Mouse (Mus musculus): ENCODE results near the gene Serpina1b.
"Not testable (repeated sequence)": the region's sequence is repeated elsewhere in the genome, so short reads cannot be mapped to it uniquely, and the experiment has no call there.

Serpina1b gene

GRCm38 (mm10) chr12:103700144-103700750 is 129.9 kb downstream of the Serpina1b start:
- DNase-seq (ENCODE audit: low read depth, low spot score), result no peak

- no peak for DNase-seq (ENCODE audit: low read depth, low spot score)
These were observed 134.7 kb downstream of the Serpina1b start, which contains the start of gene Serpina1f for GRCm38 (mm10) chr12:103695429-103695828. Serpina1f (minus strand) TSS chr12:103695529.

GRCm38 (mm10) chr12:103688221-103688814 is 141.9 kb downstream of the Serpina1b start:
- no peak for DNase-seq (ENCODE audit: low read depth, low spot score)

GRCm38 (mm10) chr12:103687021-103687420 is 143.2 kb downstream of the Serpina1b start:
- no peak for DNase-seq (ENCODE audit: low read depth, low spot score)

GRCm38 (mm10) chr12:103686050-103686449 is 144.1 kb downstream of the Serpina1b start:
- DNase-seq (ENCODE audit: low read depth, low spot score), result peak; percentile 52

GRCm38 (mm10) chr12:103685386-103685785 is 144.8 kb downstream of the Serpina1b start:
- DNase-seq (ENCODE audit: low read depth, low spot score), result no peak

- DNase-seq (ENCODE audit: low read depth, low spot score), result no peak
These were observed 146.4 kb downstream of the Serpina1b start for GRCm38 (mm10) chr12:103683775-103684174.

- no peak for DNase-seq (ENCODE audit: low read depth, low spot score)
These were observed 148.4 kb downstream of the Serpina1b start for GRCm38 (mm10) chr12:103681739-103682138.

- no peak for DNase-seq (ENCODE audit: low read depth, low spot score)
These were observed 149.0 kb downstream of the Serpina1b start for GRCm38 (mm10) chr12:103681169-103681568.

GRCm38 (mm10) chr12:103679853-103680252 is 150.3 kb downstream of the Serpina1b start:
- not testable (repeated sequence) for DNase-seq (ENCODE audit: low read depth, low spot score)
